Mouse (Mus musculus) lung, embryonic 16.5 days (tissue): ENCODE measurements at regions not wholly inside any gene's neighbourhood (a gene's known extent, or its start where the extent isn't known, plus 50 kb on each side); places are given as distances from the start of the nearest gene placed in this dataset.

Experiments
- ATAC-seq: fragments of 200-750 bp; cut with Nextera tagmentation; 2 replicates; pipeline ENCODE4 v1.8.0; 2017; ENCODE audit warnings: low read depth, mild to moderate bottlenecking, moderate library complexity
- H3K27ac ChIP-seq: fragments of 300-500 bp; sonication (generic); 2 replicates; pipeline ENCODE4 v1.5.1; 2014; ENCODE audit warnings: mild to moderate bottlenecking, control low read depth, low read length
- H3K27me3 ChIP-seq: fragments of 300-500 bp; sonication (generic); 2 replicates; pipeline ENCODE4 v1.6.1; 2014; ENCODE audit warnings: low read depth, low read length, mixed read lengths; ENCODE audit not compliant: control insufficient read depth, insufficient read depth
- H3K36me3 ChIP-seq: fragments of 300-500 bp; sonication (generic); 2 replicates; pipeline ENCODE4 v1.6.1; 2014; ENCODE audit warnings: low read length; ENCODE audit not compliant: control insufficient read depth, insufficient read depth
- H3K4me1 ChIP-seq: fragments of 300-500 bp; sonication (generic); replicated peaks from 2 replicates; pipeline ENCODE4 v1.6.1; 2014; ENCODE audit warnings: low read length, mixed read lengths; ENCODE audit not compliant: control insufficient read depth, insufficient read depth
- H3K4me2 ChIP-seq: fragments of 300-500 bp; sonication (generic); 2 replicates; pipeline ENCODE4 v1.6.1; 2014; ENCODE audit warnings: low read depth, low read length, control low read depth
- H3K4me3 ChIP-seq: fragments of 300-500 bp; sonication (generic); 2 replicates; pipeline ENCODE4 v1.5.1; 2014; ENCODE audit warnings: mild to moderate bottlenecking, low read length, control low read depth
- H3K9ac ChIP-seq: fragments of 300-500 bp; sonication (generic); 2 replicates; pipeline ENCODE4 v1.6.1; 2014; ENCODE audit warnings: low read length, control low read depth
- H3K9me3 ChIP-seq: fragments of 300-500 bp; sonication (generic); 2 replicates; pipeline ENCODE4 v1.6.1; 2016; ENCODE audit warnings: low read length; ENCODE audit not compliant: control insufficient read depth
- WGBS: fragments of 180-500 bp; shearing (Covaris S2); extraction: QIAGEN DNeasy Blood & Tissue Kit; methylation state at CpG from one replicate; pipeline ENCODE4 v1.1.7; 2014; 5-methylcytosine and 5-hydroxymethylcytosine counted together

DNA sequence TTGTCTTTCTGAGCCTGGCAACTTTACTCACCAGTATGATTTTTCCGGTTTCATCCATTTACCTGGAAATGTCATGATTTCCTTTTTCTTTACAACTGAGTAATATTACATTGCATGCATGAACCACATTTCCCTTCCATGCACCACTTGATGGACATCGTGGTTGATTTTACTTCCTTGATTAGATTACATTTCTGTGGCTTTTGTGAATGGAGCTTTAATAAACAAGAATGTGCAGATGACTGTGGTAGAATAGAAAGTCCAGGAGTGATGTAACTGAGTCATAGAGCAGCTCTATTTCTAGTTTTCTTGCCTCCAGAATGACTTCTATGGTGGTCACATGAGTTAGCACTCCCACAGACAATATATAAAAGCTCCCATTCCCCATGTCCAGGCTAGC is 75.2 kb downstream of the Chst2 start:
- ATAC-seq, result no peak

DNA sequence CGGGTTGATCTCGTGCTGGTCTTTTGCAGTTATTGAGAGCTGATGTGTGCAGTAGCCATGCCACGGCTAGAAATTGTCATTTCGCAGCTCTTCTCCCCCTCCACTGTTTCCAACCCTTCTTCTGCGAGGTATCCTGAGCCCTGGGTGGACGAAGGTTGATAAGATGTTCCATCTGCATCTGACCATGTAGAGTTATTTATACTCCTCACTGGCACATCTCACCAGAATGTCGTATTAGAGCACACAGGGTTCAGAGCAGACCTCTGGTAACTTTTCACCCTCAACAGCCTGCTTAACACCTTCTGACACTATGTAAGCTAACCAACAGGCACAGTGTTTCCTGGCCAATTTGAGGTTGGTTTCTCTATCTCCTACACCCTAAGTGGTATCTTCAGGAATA is 76.4 kb downstream of the Chst2 start:
- Histone ChIP-seq H3K36me3 (no peaks in the 10 kb centered on the region), H3K9me3 (no peaks in the 10 kb centered on the region), H3K4me2 (no peak overlapping the region), H3K27ac (no peak overlapping the region), H3K9ac (no peak overlapping the region), H3K27me3 (no peaks in the 10 kb centered on the region), H3K4me1 (0 out of 2 replicates have a peak, but pooled peaks cover 3% of the 10 kb centered on the region), H3K4me3 (no peak overlapping the region)
- WGBS, result 84% methylated on average over 7 of the region's 7 CpGs
- ATAC-seq, result no peak

More for the DNA sequence above, 75.2 kb downstream of the Chst2 start:
- H3K36me3 ChIP-seq, result no peaks in the 10 kb centered on the region
- no peak overlapping the region for H3K4me2 ChIP-seq
- H3K27ac ChIP-seq, result no peak overlapping the region
- no peak overlapping the region for H3K9ac ChIP-seq
- WGBS, result 71% methylated on average over 2 of the region's 2 CpGs
- no peak overlapping the region for H3K4me3 ChIP-seq
- H3K4me1 ChIP-seq, result 0 out of 2 replicates have a peak, but pooled peaks cover 3% of the 10 kb centered on the region
- H3K9me3 ChIP-seq, result no peaks in the 10 kb centered on the region
- no peaks in the 10 kb centered on the region for H3K27me3 ChIP-seq

DNA sequence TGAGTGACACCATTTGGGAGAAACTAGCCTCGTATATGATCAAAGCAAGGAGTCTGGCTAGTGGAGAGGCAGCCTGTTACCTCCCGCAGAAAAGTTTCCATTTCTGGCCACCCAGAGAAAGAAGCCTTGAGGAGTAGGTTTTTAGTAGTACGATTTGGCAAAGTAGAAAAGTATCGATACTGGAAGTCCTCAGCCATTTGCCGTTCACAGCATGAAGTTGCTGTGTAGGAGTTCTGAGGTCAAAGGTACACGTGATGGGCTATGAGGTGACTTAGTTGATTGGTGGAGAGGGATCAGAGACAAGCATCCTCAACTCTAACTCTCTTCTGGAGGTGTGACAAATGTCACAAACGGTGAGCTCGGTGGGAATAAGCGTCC is 77.5 kb downstream of the Chst2 start:
- H3K9ac ChIP-seq, result no peak overlapping the region
- H3K36me3 ChIP-seq, result no peaks in the 10 kb centered on the region
- no peak overlapping the region for H3K4me2 ChIP-seq
- H3K4me3 ChIP-seq, result no peak overlapping the region
- no peaks in the 10 kb centered on the region for H3K9me3 ChIP-seq
- no peak for ATAC-seq
- H3K27me3 ChIP-seq, result no peaks in the 10 kb centered on the region
- H3K4me1 ChIP-seq, result 0 out of 2 replicates have a peak, but pooled peaks cover 3% of the 10 kb centered on the region
- 72% methylated on average over 9 of the region's 9 CpGs for WGBS
- H3K27ac ChIP-seq, result no peak overlapping the region

DNA sequence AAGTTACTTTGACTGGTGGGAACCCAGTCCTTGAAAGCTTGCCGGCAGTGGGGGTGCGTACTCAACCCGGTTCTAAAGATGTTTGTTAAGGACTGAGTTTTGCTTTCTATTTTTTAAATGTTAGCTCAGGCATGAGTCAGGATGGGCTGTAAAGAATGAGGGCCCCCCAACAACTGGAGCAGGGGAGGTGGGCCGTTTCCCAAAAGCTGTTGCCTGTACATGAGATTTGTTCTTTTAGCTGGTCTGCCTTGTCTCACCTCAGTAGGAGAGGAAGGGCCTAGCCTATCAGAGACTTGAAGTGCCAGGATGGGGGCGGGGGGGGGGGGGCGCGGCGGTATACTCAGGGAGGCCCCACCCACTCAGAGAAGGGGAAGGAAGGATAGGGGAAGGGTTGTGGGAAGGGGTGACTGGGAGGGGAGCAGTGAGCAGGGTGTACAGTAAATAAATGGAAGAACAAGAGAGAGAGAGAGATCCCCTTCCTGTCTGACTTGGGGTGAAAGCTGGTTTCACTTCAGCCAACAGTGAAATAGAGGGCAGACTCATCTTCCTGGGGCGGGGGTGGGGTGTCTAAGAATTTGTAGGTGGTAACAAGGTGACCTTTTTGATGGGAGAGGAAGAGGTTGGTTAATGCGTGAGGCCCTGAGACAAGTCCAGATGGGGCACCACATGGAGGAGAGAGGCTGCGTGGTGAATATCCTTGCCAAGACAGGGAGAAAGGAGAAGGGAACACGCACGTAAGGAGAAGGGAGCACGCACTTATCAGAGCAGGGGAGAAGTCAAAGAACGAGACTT is 78.1 kb downstream of the Chst2 start:
- H3K36me3 ChIP-seq, result no peaks in the 10 kb centered on the region
- H3K9ac ChIP-seq, result no peak overlapping the region
- no peaks in the 10 kb centered on the region for H3K27me3 ChIP-seq
- 55% methylated on average over 13 of the region's 15 CpGs for WGBS
- H3K4me2 ChIP-seq, result no peak overlapping the region
- H3K4me1 ChIP-seq, result 0 out of 2 replicates have a peak, but pooled peaks cover 3% of the 10 kb centered on the region
- ATAC-seq, result no peak
- H3K9me3 ChIP-seq, result no peaks in the 10 kb centered on the region
- H3K27ac ChIP-seq, result no peak overlapping the region
- no peak overlapping the region for H3K4me3 ChIP-seq

DNA sequence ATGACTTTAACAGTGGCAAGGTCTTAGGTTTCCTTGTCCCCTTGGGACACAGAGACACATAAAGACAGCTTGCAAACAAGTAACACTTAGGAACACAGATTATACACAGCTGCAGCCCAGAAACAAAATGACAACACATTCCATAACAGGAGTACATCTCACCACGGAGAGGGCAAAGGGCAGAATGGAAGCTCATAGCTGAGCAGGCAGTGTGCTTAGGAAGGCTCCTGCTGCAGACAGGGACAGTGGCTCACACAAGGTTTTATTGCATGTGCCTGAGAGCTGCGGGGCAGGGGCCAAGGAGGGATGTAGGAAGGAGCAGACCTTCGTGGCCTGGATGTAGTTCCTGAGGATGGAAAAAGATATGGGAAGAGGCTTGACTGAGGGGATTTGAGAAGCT is 78.8 kb downstream of the Chst2 start:
- Histone ChIP-seq H3K4me2 (no peak overlapping the region), H3K9ac (no peak overlapping the region), H3K36me3 (no peaks in the 10 kb centered on the region), H3K9me3 (no peaks in the 10 kb centered on the region), H3K27ac (no peak overlapping the region), H3K4me3 (no peak overlapping the region), H3K27me3 (no peaks in the 10 kb centered on the region), H3K4me1 (0 out of 2 replicates have a peak, but pooled peaks cover 3% of the 10 kb centered on the region)
- WGBS, result 50% methylated on average over 3 of the region's 3 CpGs
- ATAC-seq, result peak; percentile 41; the same call in 1 of the 2 replicates

DNA sequence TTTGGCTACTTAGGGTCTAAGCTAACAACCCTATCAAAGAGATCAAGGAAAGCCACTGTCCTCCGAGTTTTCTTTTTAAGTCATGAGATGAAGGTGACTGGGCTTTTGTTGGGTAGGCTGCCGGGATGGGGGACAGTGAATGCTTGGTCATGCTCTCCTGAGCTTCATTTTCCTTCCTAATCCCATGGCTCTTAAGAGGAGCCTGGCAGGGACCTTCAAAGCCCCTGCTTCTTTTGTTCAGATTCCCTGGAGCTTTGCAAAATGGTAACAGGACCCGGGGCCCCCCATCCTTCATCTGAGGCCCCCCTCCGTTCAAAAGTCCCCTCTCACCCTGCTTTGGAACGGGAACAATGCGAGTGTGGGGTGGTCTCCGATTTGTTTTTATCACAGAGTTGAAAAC is 82.9 kb downstream of the Chst2 start:
- no peaks in the 10 kb centered on the region for H3K27me3 ChIP-seq
- no peak overlapping the region for H3K27ac ChIP-seq
- H3K36me3 ChIP-seq, result no peaks in the 10 kb centered on the region
- H3K4me1 ChIP-seq, result 0 out of 2 replicates have a peak, but pooled peaks cover 3% of the 10 kb centered on the region
- no peak for ATAC-seq
- WGBS, result 53% methylated on average over 7 of the region's 7 CpGs
- no peak overlapping the region for H3K4me2 ChIP-seq
- H3K9me3 ChIP-seq, result no peaks in the 10 kb centered on the region
- no peak overlapping the region for H3K9ac ChIP-seq
- no peak overlapping the region for H3K4me3 ChIP-seq

DNA sequence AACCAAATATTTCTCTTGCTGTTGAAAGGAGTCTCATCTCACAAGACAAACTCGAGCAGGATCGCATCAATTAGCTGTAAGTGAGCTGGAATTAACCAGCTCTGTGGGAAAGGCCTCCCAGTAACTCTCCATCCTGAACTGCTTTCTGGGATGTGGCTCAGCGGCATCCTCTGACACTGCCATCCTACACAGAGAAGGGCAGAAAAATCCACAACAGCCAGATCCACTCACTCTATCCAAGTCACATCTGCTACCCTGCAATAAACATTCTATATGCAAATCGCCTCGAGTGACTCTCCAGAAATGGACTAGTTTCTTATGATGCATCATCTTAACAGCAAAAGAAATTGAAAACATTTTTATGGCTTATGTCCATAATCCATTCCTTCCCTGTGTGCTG is 83.6 kb downstream of the Chst2 start:
- H3K4me3 ChIP-seq, result no peak overlapping the region
- no peak overlapping the region for H3K27ac ChIP-seq
- no peaks in the 10 kb centered on the region for H3K9me3 ChIP-seq
- no peaks in the 10 kb centered on the region for H3K36me3 ChIP-seq
- H3K9ac ChIP-seq, result no peak overlapping the region
- WGBS, result 49% methylated on average over 5 of the region's 5 CpGs
- ATAC-seq, result no peak
- 0 out of 2 replicates have a peak, but pooled peaks cover 3% of the 10 kb centered on the region for H3K4me1 ChIP-seq
- no peak overlapping the region for H3K4me2 ChIP-seq
- no peaks in the 10 kb centered on the region for H3K27me3 ChIP-seq

DNA sequence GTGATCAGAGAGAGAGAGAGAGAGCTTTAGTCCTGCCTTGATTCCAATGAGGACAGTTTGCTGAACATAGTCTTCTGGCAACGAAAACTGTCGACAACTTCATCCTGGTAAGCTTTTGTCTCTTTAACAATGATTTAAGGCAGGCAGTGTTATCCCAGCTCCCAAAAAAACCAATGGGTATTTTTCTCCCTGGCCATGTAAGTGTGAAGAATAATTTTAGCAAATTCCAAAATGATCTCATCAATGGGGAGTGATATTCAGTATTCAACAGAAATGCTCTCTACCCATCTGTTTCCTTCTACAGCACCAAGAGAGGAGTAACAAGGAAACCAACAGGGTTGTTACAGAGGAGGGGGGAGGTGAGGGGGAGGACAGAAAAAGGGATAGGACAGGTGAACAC is 84.5 kb downstream of the Chst2 start:
- 90% methylated on average over 2 of the region's 2 CpGs for WGBS
- H3K27ac ChIP-seq, result no peak overlapping the region

DNA sequence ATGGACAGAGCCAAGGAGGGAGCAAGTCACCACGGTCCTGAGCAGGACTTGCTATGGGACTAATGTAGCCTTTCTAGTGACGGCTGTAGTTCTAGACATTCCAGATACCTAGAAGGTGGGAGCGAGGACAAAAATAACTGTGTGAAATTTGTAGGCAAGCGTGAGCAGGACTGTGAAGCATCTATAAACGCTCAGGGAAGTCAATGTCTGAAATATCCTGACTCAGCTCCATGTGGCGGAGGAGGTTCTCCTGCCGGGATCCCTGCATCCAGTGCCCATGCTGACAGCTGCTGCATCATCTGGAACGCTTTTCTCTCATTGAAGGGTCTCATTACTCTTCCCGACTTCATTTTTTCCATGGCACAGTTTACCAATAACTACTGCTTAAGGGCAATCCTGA is 87.6 kb downstream of the Chst2 start:
- H3K4me1 ChIP-seq, result no peaks in the 10 kb centered on the region
- H3K4me3 ChIP-seq, result no peak overlapping the region
- ATAC-seq, result no peak
- no peaks in the 10 kb centered on the region for H3K9me3 ChIP-seq
- H3K27me3 ChIP-seq, result no peaks in the 10 kb centered on the region
- H3K9ac ChIP-seq, result no peak overlapping the region
- H3K36me3 ChIP-seq, result no peaks in the 10 kb centered on the region
- no peak overlapping the region for H3K4me2 ChIP-seq
- 85% methylated on average over 9 of the region's 9 CpGs for WGBS
- no peak overlapping the region for H3K27ac ChIP-seq

More for the DNA sequence above, 84.5 kb downstream of the Chst2 start:
- Histone ChIP-seq H3K9ac (no peak overlapping the region), H3K27me3 (no peaks in the 10 kb centered on the region), H3K4me3 (no peak overlapping the region), H3K9me3 (no peaks in the 10 kb centered on the region), H3K4me2 (no peak overlapping the region), H3K4me1 (no peaks in the 10 kb centered on the region), H3K36me3 (no peaks in the 10 kb centered on the region)
- no peak for ATAC-seq
